Mouse (Mus musculus) olfactory bulb, adult 2 months (tissue): ENCODE results near the gene Tfg.

Source experiments
- CTCF ChIP-seq: fragments of 200-500 bp; IDR thresholded peaks from 2 replicates; pipeline ENCODE4 v1.5.1; 2012; ENCODE audit warnings: low read depth, mild to moderate bottlenecking, low read length, moderate library complexity; ENCODE audit not compliant: insufficient read depth
- POLR2A ChIP-seq: fragments of 200-500 bp; IDR thresholded peaks from 2 replicates; pipeline ENCODE4 v1.6.1; 2012; ENCODE audit warnings: mild to moderate bottlenecking, low read depth, low read length, moderate library complexity; ENCODE audit not compliant: insufficient read depth

- TF ChIP-seq POLR2A (no peak), CTCF (no peak)
Measured at GRCm38 (mm10) chr16:56655193-56655910, 61.9 kb downstream of the Tfg start.
